Mouse (Mus musculus): ENCODE measurements at regions not wholly inside any gene's neighbourhood (a gene's known extent, or its start where the extent isn't known, plus 50 kb on each side); places are given as distances from the start of the nearest gene placed in this dataset.
A peak's percentile ranks its signal among the peaks of the same experiment; 100 is the strongest.

DNA sequence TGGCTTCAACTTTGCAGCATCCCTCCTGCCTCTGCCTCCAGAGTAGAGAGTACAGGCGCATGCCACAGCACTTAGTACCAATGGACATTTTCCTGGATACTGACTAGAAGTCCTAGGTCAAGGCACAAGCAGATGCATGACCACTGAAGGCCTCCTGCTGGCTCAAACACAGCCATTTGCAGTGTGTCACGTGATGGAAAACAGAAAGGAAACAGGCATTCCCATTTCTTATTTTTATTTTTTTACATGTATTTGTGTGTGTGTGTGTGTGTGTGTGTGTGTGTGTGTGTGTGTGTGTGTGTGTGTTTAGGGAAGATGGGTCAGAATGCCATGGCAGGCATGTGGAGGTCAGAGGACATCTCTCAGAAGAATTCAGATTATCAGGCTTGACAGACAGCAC lies 65.6 kb downstream of the Thap12 start:
- Histone ChIP-seq H3K4me3 (ENCODE audit: insufficient read depth, low read length) (no peak overlapping the region), H3K4me1 (ENCODE audit: control insufficient read depth, insufficient read depth, low read length) (no peaks in the 10 kb centered on the region), H3K27ac (ENCODE audit: insufficient read depth, low read length) (no peak overlapping the region)
- TF ChIP-seq POLR2A (IDR thresholded peaks at IDR 0.05; ENCODE audit: extremely low read depth, insufficient read depth, low read length) (no peak), CTCF (IDR thresholded peaks at IDR 0.05; ENCODE audit: extremely low read depth, insufficient read depth, low read length) (no peak)

DNA sequence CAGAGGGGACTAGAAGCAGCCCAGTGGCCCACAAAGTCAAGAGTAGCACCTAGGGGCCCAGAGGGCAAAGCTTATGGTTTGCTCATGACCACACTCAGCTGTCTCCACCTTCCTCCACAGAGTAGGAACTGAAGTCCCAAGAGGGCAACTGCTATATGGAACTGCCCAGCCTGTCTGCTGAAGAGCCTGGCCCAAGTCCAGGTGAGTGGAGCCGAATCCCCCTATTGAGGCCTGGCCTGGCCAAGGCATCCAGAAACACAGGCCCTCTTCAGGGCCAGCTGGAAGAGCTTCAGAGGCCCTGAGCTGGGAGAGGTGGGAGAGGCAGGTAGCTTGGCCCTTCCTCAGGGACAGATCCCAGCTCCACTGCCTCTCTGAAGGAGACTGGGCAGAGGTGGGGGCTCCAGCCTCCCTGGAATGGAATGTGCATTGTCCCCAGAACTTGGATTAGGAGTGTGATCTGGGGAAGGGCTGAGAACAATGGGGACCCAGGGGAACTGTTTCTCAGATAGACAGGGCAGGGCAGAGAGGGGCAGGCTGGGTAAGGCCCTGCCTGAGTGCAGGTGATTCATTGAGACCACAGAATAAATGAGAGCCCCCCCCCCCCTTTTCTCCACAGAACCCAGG lies 65.7 kb upstream of the Wnt11 start:
- Histone ChIP-seq H3K4me3 (ENCODE audit: insufficient read depth, low read length) (no peak overlapping the region), H3K27ac (ENCODE audit: insufficient read depth, low read length) (no peak overlapping the region), H3K4me1 (ENCODE audit: control insufficient read depth, insufficient read depth, low read length) (no peaks in the 10 kb centered on the region)
- no peak for TF ChIP-seq CTCF (IDR thresholded peaks at IDR 0.05; ENCODE audit: extremely low read depth, insufficient read depth, low read length)
- no peak for TF ChIP-seq POLR2A (IDR thresholded peaks at IDR 0.05; ENCODE audit: extremely low read depth, insufficient read depth, low read length)

- H3K27ac ChIP-seq (ENCODE audit: insufficient read depth, low read length) = no peak overlapping the region
- H3K4me3 ChIP-seq (ENCODE audit: insufficient read depth, low read length) = no peak overlapping the region
- H3K4me1 ChIP-seq (ENCODE audit: control insufficient read depth, insufficient read depth, low read length) = no peaks in the 10 kb centered on the region
- TF ChIP-seq POLR2A (IDR thresholded peaks at IDR 0.05; ENCODE audit: extremely low read depth, insufficient read depth, low read length) (no peak), CTCF (IDR thresholded peaks at IDR 0.05; ENCODE audit: extremely low read depth, insufficient read depth, low read length) (no peak)
These were observed 64.5 kb upstream of the Wnt11 start for GRCm38 (mm10) chr7:98770257-98770890.

DNA sequence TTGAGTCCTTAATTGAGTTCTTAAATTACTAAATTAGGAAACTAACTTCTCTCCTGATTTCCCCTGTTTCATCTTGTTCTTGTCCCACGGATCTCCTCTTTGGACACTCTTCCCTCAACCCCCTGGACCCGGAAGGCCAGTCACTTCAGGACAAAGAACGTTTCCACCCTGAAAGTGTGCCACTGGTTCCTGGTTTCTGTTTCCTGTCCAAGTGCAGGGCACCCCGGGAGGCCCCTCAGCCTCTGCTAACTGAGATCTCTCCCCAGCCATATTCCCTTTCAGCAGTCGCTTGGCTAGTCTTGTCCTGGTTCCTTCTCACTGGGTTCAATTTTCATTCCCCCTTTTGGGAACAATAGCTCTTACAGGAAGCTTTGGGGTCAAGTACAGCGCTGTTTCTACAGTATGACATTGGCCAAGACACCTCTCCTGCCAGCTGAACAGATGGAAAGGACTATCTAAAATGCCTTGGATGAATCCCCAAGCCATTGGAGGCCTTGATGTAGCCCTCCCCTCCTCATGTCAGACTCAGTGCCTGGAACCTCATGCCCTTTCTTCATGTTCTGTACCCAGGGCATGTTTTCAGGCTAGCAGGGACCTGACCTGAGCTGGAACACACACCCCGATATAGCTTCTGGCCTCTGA lies 63.7 kb upstream of the Wnt11 start:
- no peak for TF ChIP-seq CTCF (IDR thresholded peaks at IDR 0.05; ENCODE audit: extremely low read depth, insufficient read depth, low read length)
- TF ChIP-seq POLR2A (IDR thresholded peaks at IDR 0.05; ENCODE audit: extremely low read depth, insufficient read depth, low read length) = no peak
- no peaks in the 10 kb centered on the region for H3K4me1 ChIP-seq (ENCODE audit: control insufficient read depth, insufficient read depth, low read length)
- H3K4me3 ChIP-seq (ENCODE audit: insufficient read depth, low read length) = no peak overlapping the region
- no peak overlapping the region for H3K27ac ChIP-seq (ENCODE audit: insufficient read depth, low read length)

- Histone ChIP-seq H3K27ac (ENCODE audit: insufficient read depth, low read length) (no peak overlapping the region), H3K4me3 (ENCODE audit: insufficient read depth, low read length) (no peak overlapping the region), H3K4me1 (ENCODE audit: control insufficient read depth, insufficient read depth, low read length) (no peaks in the 10 kb centered on the region)
- TF ChIP-seq CTCF (IDR thresholded peaks at IDR 0.05; ENCODE audit: extremely low read depth, insufficient read depth, low read length) (0 out of 2 replicates have a peak, but pooled peaks have one; percentile 3), POLR2A (IDR thresholded peaks at IDR 0.05; ENCODE audit: extremely low read depth, insufficient read depth, low read length) (no peak)
These were observed 60.3 kb upstream of the Wnt11 start for GRCm38 (mm10) chr7:98774597-98774996.

- H3K27ac ChIP-seq (ENCODE audit: insufficient read depth, low read length) = no peak overlapping the region
- TF ChIP-seq CTCF (IDR thresholded peaks at IDR 0.05; ENCODE audit: extremely low read depth, insufficient read depth, low read length) (no peak), POLR2A (IDR thresholded peaks at IDR 0.05; ENCODE audit: extremely low read depth, insufficient read depth, low read length) (no peak)
- H3K4me3 ChIP-seq (ENCODE audit: insufficient read depth, low read length) = no peak overlapping the region
- H3K4me1 ChIP-seq (ENCODE audit: control insufficient read depth, insufficient read depth, low read length) = no peaks in the 10 kb centered on the region
These were observed 59.9 kb upstream of the Wnt11 start for GRCm38 (mm10) chr7:98775031-98775430.

DNA sequence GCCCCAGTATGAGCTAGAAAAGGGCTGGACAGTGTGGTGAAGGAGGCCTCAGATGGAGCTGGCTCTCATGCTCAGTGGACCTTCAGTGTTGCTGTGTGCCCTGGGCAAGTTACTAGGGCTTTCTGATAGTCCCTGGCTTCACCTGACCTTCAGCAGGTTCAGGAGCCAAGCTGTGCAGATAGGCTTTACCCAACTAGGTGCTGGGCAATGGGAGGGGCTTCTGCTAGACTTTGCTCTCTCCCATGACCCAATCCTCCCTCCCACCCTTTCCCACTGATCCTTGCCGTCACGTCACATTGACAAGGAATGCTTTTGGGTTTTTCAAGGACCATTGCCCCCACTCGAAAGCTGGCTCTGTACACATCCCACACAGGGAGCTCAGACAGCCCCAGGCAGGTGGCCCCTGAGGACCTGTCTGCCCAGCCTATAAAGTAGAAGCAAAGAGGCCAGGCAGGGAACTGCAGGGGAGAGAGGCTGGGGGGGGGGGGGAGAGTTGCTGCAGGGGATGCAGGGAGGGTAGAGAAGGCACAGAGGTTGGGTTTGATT lies 57.5 kb upstream of the Wnt11 start:
- no peak overlapping the region for H3K4me3 ChIP-seq (ENCODE audit: insufficient read depth, low read length)
- TF ChIP-seq POLR2A (IDR thresholded peaks at IDR 0.05; ENCODE audit: extremely low read depth, insufficient read depth, low read length) = no peak
- TF ChIP-seq CTCF (IDR thresholded peaks at IDR 0.05; ENCODE audit: extremely low read depth, insufficient read depth, low read length) = no peak
- no peak overlapping the region for H3K27ac ChIP-seq (ENCODE audit: insufficient read depth, low read length)
- H3K4me1 ChIP-seq (ENCODE audit: control insufficient read depth, insufficient read depth, low read length) = no peaks in the 10 kb centered on the region

DNA sequence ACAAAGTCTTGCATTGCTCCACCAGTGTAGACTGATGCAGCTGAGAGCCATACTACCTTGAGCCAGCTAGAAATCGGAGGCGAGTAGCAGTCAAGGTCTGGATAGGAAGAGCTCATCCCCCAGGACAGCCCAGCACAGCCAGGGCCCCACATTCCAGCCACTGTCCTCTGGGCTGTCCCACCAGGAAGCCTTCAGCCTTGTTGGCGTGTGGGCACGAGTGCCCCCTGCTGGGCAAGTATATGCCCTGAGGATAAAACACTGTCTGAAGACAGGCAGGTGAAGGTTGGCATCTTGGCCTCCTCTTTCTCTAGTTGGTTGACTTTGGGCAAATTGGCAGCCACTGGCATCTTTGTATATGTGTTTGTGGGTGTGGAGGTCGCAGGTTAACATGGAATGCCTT lies 56.0 kb upstream of the Wnt11 start:
- Histone ChIP-seq H3K27ac (ENCODE audit: insufficient read depth, low read length) (no peak overlapping the region), H3K4me3 (ENCODE audit: insufficient read depth, low read length) (no peak overlapping the region), H3K4me1 (ENCODE audit: control insufficient read depth, insufficient read depth, low read length) (no peaks in the 10 kb centered on the region)
- TF ChIP-seq CTCF (IDR thresholded peaks at IDR 0.05; ENCODE audit: extremely low read depth, insufficient read depth, low read length) = peak; percentile 76
- no peak for TF ChIP-seq POLR2A (IDR thresholded peaks at IDR 0.05; ENCODE audit: extremely low read depth, insufficient read depth, low read length)

GRCm38 (mm10) chr7:98783521-98783920 lies 51.4 kb upstream of the Wnt11 start:
- H3K4me1 ChIP-seq (ENCODE audit: control insufficient read depth, insufficient read depth, low read length) = no peaks in the 10 kb centered on the region
- no peak overlapping the region for H3K4me3 ChIP-seq (ENCODE audit: insufficient read depth, low read length)
- H3K27ac ChIP-seq (ENCODE audit: insufficient read depth, low read length) = no peak overlapping the region
- TF ChIP-seq CTCF (IDR thresholded peaks at IDR 0.05; ENCODE audit: extremely low read depth, insufficient read depth, low read length) = no peak
- TF ChIP-seq POLR2A (IDR thresholded peaks at IDR 0.05; ENCODE audit: extremely low read depth, insufficient read depth, low read length) = no peak
